Mouse (Mus musculus) stomach, postnatal 0 days (tissue): ENCODE measurements at regions not wholly inside any gene's neighbourhood (a gene's known extent, or its start where the extent isn't known, plus 50 kb on each side); places are given as distances from the start of the nearest gene placed in this dataset.

Source experiments
- CTCF ChIP-seq: IDR thresholded peaks from 2 replicates; pipeline ENCODE4 v1.5.1; 2016; ENCODE audit warnings: antibody characterized with exemption, low read depth, mild to moderate bottlenecking, moderate library complexity
- EP300 ChIP-seq: optimal IDR thresholded peaks from 2 replicates; pipeline ENCODE3; 2016; ENCODE audit warnings: antibody characterized with exemption

DNA sequence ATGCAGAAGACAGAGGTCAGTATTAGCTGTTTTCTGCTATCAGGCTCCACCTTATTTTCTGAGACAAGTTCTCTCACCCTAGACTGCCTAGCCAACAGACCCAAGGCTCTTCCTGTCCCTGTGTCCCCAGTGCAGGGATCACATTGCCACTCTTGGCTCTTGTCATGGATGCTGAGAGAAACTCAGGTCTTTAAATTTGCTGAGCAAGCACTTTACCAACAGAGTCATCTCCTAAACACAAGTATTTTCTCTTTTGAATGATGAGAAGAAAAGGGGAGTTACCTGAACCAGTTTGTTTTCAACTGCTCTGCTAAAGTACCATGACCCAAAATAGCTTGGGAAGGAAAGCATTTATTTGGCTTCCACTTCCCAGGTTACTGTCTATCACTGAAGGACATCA is 84.7 kb upstream of the Spats2l start:
- TF ChIP-seq EP300 (no peak), CTCF (no peak)
